ENCODE assay signal across 23 mouse cellular contexts in genomic region chr15:88399989-88400388, GRCm38 (mm10).
"Had no signal": no experiment of that assay in that cellular context is flagged by ENCODE, and none has a peak within 500 bp of the region (broad histone marks: within the 10 kb centered on the region; RNA-seq: fewer than 3 reads in every experiment).

No protein-coding gene starts in this region.

- H3K36me3 ChIP-seq: heart, embryonic 10.5 days; heart, embryonic 12.5 days; hindbrain, embryonic 10.5 days; hindbrain, embryonic 12.5 days; intestine, embryonic 15.5 days; limb, embryonic 10.5 days; limb, embryonic 12.5 days had no signal

- ATAC-seq: inflammation-experienced regulatory T-cells, adult 6 months; intestine, embryonic 15.5 days; intestine, postnatal 0 days had no signal

- H3K27me3 ChIP-seq: heart, embryonic 12.5 days; hindbrain, embryonic 12.5 days; intestine, embryonic 15.5 days; limb, embryonic 12.5 days had no signal

- H3K4me1 ChIP-seq: heart, embryonic 10.5 days; heart, embryonic 12.5 days; hindbrain, embryonic 12.5 days; intestine, embryonic 15.5 days had no signal

- H3K9ac ChIP-seq: heart, embryonic 12.5 days; hindbrain, embryonic 12.5 days; hindbrain, embryonic 14.5 days; intestine, embryonic 15.5 days; limb, embryonic 12.5 days had no signal

- H3K27ac ChIP-seq: gastrocnemius, adult 2 months; heart, embryonic 10.5 days; hindbrain, embryonic 10.5 days; hindbrain, embryonic 12.5 days; hindbrain, embryonic 14.5 days; intestine, embryonic 15.5 days; layer of hippocampus, adult 2 months; left cerebral cortex, adult 2 months; limb, embryonic 10.5 days; limb, embryonic 12.5 days had no signal

- H3K4me2 ChIP-seq: heart, embryonic 12.5 days; hindbrain, embryonic 12.5 days; hindbrain, embryonic 14.5 days; intestine, embryonic 15.5 days; limb, embryonic 12.5 days had no signal

- H3K9me3 ChIP-seq: heart, embryonic 10.5 days; heart, embryonic 12.5 days; hindbrain, embryonic 10.5 days; hindbrain, embryonic 12.5 days; intestine, embryonic 15.5 days; limb, embryonic 10.5 days; limb, embryonic 12.5 days had no signal

- DNase-seq: gastrocnemius, adult 2 months; gastrocnemius, postnatal 10 days; gastrocnemius, postnatal 25 days; heart, adult 18-20 months; heart, postnatal 10 days; heart, postnatal 4 days; kidney, adult 18-20 months; kidney, adult 8-10 months; kidney, postnatal 10 days; kidney, postnatal 25 days; kidney, postnatal 4 days had no signal

- H3K4me3 ChIP-seq: gastrocnemius, adult 2 months; heart, embryonic 10.5 days; heart, embryonic 12.5 days; hindbrain, embryonic 10.5 days; hindbrain, embryonic 12.5 days; intestine, embryonic 15.5 days; layer of hippocampus, adult 2 months; left cerebral cortex, adult 2 months; limb, embryonic 10.5 days; limb, embryonic 12.5 days had no signal
